Mouse (Mus musculus) embryo, embryonic 10.5 days (tissue): ENCODE measurements at regions not wholly inside any gene's neighbourhood (a gene's known extent, or its start where the extent isn't known, plus 50 kb on each side); places are given as distances from the start of the nearest gene placed in this dataset.

Source experiments
- DNase-seq: peaks from one replicate; pipeline ENCODE4 v3.0.0-alpha.2; 2015; ENCODE audit warnings: low spot score

- no peak for DNase-seq
Measured at GRCm38 (mm10) chr3:138668394-138669092, 73.5 kb upstream of the Tspan5 start.

GRCm38 (mm10) chr3:138675881-138676280, 66.1 kb upstream of the Tspan5 start:
- DNase-seq: no peak

GRCm38 (mm10) chr3:138678351-138678750, 63.6 kb upstream of the Tspan5 start:
- DNase-seq: no peak

- peak; percentile 15 for DNase-seq
Measured at GRCm38 (mm10) chr3:138686636-138687230, 55.3 kb upstream of the Tspan5 start.

GRCm38 (mm10) chr3:138688606-138689005, 53.4 kb upstream of the Tspan5 start:
- DNase-seq: no peak
